Mouse (Mus musculus): Measurements from ENCODE around the gene Ptger3.

Gene Ptger3

GRCm38 (mm10) chr3:157566725-157567565, at the start of gene Ptger3:
Gene Ptger3 (plus strand): TSS chr3:157566892.
- DNase-seq (ENCODE audit: low read depth, low spot score) = peak; percentile 85

- no peak for DNase-seq (ENCODE audit: low read depth, low spot score)
Observed at GRCm38 (mm10) chr3:157517992-157518391, 48.7 kb upstream of the Ptger3 start.

GRCm38 (mm10) chr3:157520433-157520832, 46.3 kb upstream of the Ptger3 start:
- peak; percentile 55 for DNase-seq (ENCODE audit: low read depth, low spot score)

GRCm38 (mm10) chr3:157523834-157524233, 42.9 kb upstream of the Ptger3 start:
- no peak for DNase-seq (ENCODE audit: low read depth, low spot score)

- DNase-seq (ENCODE audit: low read depth, low spot score) = no peak
Observed at GRCm38 (mm10) chr3:157531585-157531984, 35.1 kb upstream of the Ptger3 start.

- DNase-seq (ENCODE audit: low read depth, low spot score) = peak; percentile 95
Observed at GRCm38 (mm10) chr3:157533964-157534785, 32.5 kb upstream of the Ptger3 start, which contains the start of gene Zranb2. Gene Zranb2 (plus strand): TSS chr3:157534160.

GRCm38 (mm10) chr3:157534786-157535415, 31.8 kb upstream of the Ptger3 start:
- no peak for DNase-seq (ENCODE audit: low read depth, low spot score)

GRCm38 (mm10) chr3:157549323-157549722, 17.4 kb upstream of the Ptger3 start:
- DNase-seq (ENCODE audit: low read depth, low spot score) = no peak

- peak; percentile 30 for DNase-seq (ENCODE audit: low read depth, low spot score)
Observed at GRCm38 (mm10) chr3:157549758-157550600, 16.7 kb upstream of the Ptger3 start.

GRCm38 (mm10) chr3:157565196-157565595, 1.5 kb upstream of the Ptger3 start:
- DNase-seq (ENCODE audit: low read depth, low spot score) = peak; percentile 70

- peak; percentile 64 for DNase-seq (ENCODE audit: low read depth, low spot score)
Observed at GRCm38 (mm10) chr3:157567566-157568132, 957 bp downstream of the Ptger3 start.

GRCm38 (mm10) chr3:157572011-157572410, 5.3 kb downstream of the Ptger3 start:
- no peak for DNase-seq (ENCODE audit: low read depth, low spot score)

- DNase-seq (ENCODE audit: low read depth, low spot score) = no peak
Observed at GRCm38 (mm10) chr3:157575441-157576342, 9.0 kb downstream of the Ptger3 start.

- no peak for DNase-seq (ENCODE audit: low read depth, low spot score)
Observed at GRCm38 (mm10) chr3:157576343-157576722, 9.6 kb downstream of the Ptger3 start.

GRCm38 (mm10) chr3:157576862-157577261, 10.2 kb downstream of the Ptger3 start:
- no peak for DNase-seq (ENCODE audit: low read depth, low spot score)

GRCm38 (mm10) chr3:157578469-157579170, 11.9 kb downstream of the Ptger3 start:
- DNase-seq (ENCODE audit: low read depth, low spot score) = no peak

GRCm38 (mm10) chr3:157579376-157579775, 12.7 kb downstream of the Ptger3 start:
- no peak for DNase-seq (ENCODE audit: low read depth, low spot score)

- DNase-seq (ENCODE audit: low read depth, low spot score) = no peak
Observed at GRCm38 (mm10) chr3:157580299-157580698, 13.6 kb downstream of the Ptger3 start.

GRCm38 (mm10) chr3:157581755-157582154, 15.1 kb downstream of the Ptger3 start:
- peak; percentile 20 for DNase-seq (ENCODE audit: low read depth, low spot score)
